Mouse (Mus musculus) urinary bladder, postnatal 14 days (tissue): ENCODE measurements around the gene Psmg4.

ENCODE experiments used
- DNase-seq: peaks from one replicate; pipeline ENCODE4 v3.0.0; 2021; ENCODE audit warnings: low spot score

Psmg4 gene

GRCm38 (mm10) chr13:34162491-34163303 lies at the start of gene Psmg4:
Gene Psmg4 (plus strand): TSS chr13:34162964.
- peak; percentile 95 for DNase-seq

GRCm38 (mm10) chr13:34113086-34113485 lies 49.7 kb upstream of the Psmg4 start:
- DNase-seq: no peak

- DNase-seq: no peak
Measured at GRCm38 (mm10) chr13:34114654-34115053, 48.1 kb upstream of the Psmg4 start.

GRCm38 (mm10) chr13:34116508-34116907 lies 46.3 kb upstream of the Psmg4 start:
- DNase-seq: no peak

- DNase-seq: no peak
Measured at GRCm38 (mm10) chr13:34118816-34119215, 43.9 kb upstream of the Psmg4 start.

- no peak for DNase-seq
Measured at GRCm38 (mm10) chr13:34119406-34119805, 43.4 kb upstream of the Psmg4 start.

- no peak for DNase-seq
Measured at GRCm38 (mm10) chr13:34120536-34120935, 42.2 kb upstream of the Psmg4 start.

- no peak for DNase-seq
Measured at GRCm38 (mm10) chr13:34125711-34126110, 37.1 kb upstream of the Psmg4 start.

- DNase-seq: no peak
Measured at GRCm38 (mm10) chr13:34128276-34129114, 34.3 kb upstream of the Psmg4 start.

GRCm38 (mm10) chr13:34129485-34130225 lies 33.1 kb upstream of the Psmg4 start:
- DNase-seq: peak; percentile 60

- peak; percentile 38 for DNase-seq
Measured at GRCm38 (mm10) chr13:34130226-34130731, 32.5 kb upstream of the Psmg4 start, which contains the start of gene Tubb2b. Gene Tubb2b (minus strand): TSS chr13:34130466.

GRCm38 (mm10) chr13:34131011-34131707 lies 31.6 kb upstream of the Psmg4 start:
- DNase-seq: no peak

- DNase-seq: peak; percentile 24
Measured at GRCm38 (mm10) chr13:34131708-34132060, 31.1 kb upstream of the Psmg4 start.

GRCm38 (mm10) chr13:34132299-34132698 lies 30.5 kb upstream of the Psmg4 start:
- no peak for DNase-seq

GRCm38 (mm10) chr13:34132875-34133274 lies 29.9 kb upstream of the Psmg4 start:
- no peak for DNase-seq

GRCm38 (mm10) chr13:34133326-34134071 lies 29.3 kb upstream of the Psmg4 start:
- DNase-seq: no peak

GRCm38 (mm10) chr13:34134276-34134675 lies 28.5 kb upstream of the Psmg4 start:
- DNase-seq: no peak

- no peak for DNase-seq
Measured at GRCm38 (mm10) chr13:34136605-34137004, 26.2 kb upstream of the Psmg4 start.

GRCm38 (mm10) chr13:34143389-34143788 lies 19.4 kb upstream of the Psmg4 start:
- DNase-seq: no peak

GRCm38 (mm10) chr13:34146916-34147315 lies 15.8 kb upstream of the Psmg4 start:
- no peak for DNase-seq

- no peak for DNase-seq
Measured at GRCm38 (mm10) chr13:34148181-34148580, 14.6 kb upstream of the Psmg4 start.
